Mouse (Mus musculus) hindbrain, embryonic 14.5 days (tissue): ENCODE data around the gene Slc12a8. TPM values are rescaled to one million over a fixed set of nuclear protein-coding genes. Genes with fewer than 3 reads are reported as not detected.

Experiments used
- ATAC-seq: fragments of 200-750 bp; cut with Nextera tagmentation; 2 replicates; pipeline ENCODE4 v1.8.0; 2017; ENCODE audit warnings: moderate number of reproducible peaks, mild to moderate bottlenecking, moderate TSS enrichment, moderate library complexity; ENCODE audit not compliant: low FRiP score
- DNase-seq: peaks from one replicate; pipeline ENCODE4 v3.0.0-alpha.2; 2015; ENCODE audit warnings: low spot score
- H3K27ac ChIP-seq: fragments of 300-500 bp; sonication (generic); 2 replicates; pipeline ENCODE4 v1.5.1; 2014; ENCODE audit warnings: mild to moderate bottlenecking, moderate library complexity
- H3K27me3 ChIP-seq: fragments of 300-500 bp; sonication (generic); 2 replicates; pipeline ENCODE4 v1.6.1; 2014; ENCODE audit warnings: mild to moderate bottlenecking, low read length, mixed read lengths; ENCODE audit not compliant: control insufficient read depth, insufficient read depth
- H3K36me3 ChIP-seq: fragments of 300-500 bp; sonication (generic); replicated peaks from 2 replicates; pipeline ENCODE4 v1.6.1; 2014; ENCODE audit not compliant: control insufficient read depth, insufficient read depth
- H3K4me1 ChIP-seq: fragments of 300-500 bp; sonication (generic); replicated peaks from 2 replicates; pipeline ENCODE4 v1.6.1; 2014; ENCODE audit warnings: antibody characterized with exemption, low read length, mixed read lengths; ENCODE audit not compliant: control insufficient read depth, insufficient read depth
- H3K4me2 ChIP-seq: fragments of 300-500 bp; sonication (generic); replicated peaks from 2 replicates; pipeline ENCODE4 v1.6.1; 2014; ENCODE audit warnings: mild to moderate bottlenecking, moderate library complexity
- H3K4me3 ChIP-seq: fragments of 300-500 bp; sonication (generic); replicated peaks from 2 replicates; pipeline ENCODE4 v1.5.1; 2014; ENCODE audit warnings: mild to moderate bottlenecking, low read length
- H3K9ac ChIP-seq: fragments of 300-500 bp; sonication (generic); 2 replicates; pipeline ENCODE4 v1.6.1; 2014
- H3K9me3 ChIP-seq: fragments of 300-500 bp; sonication (generic); 2 replicates; pipeline ENCODE4 v1.6.1; 2016; ENCODE audit warnings: low read length; ENCODE audit not compliant: control insufficient read depth
- WGBS: fragments of 180-500 bp; shearing (Covaris S2); extraction: QIAGEN DNeasy Blood & Tissue Kit; methylation state at CpG from one replicate; pipeline ENCODE4 v1.1.7; 2014; 5-methylcytosine and 5-hydroxymethylcytosine counted together
- polyA plus RNA-seq: library from polyadenylated mRNA; unstranded; fragments of >200 nt; fragmentation: Nextera tagmentation; extraction: Ambion mirVana; gene quantifications from 2 replicates; pipeline ENCODE4 v1.2.1, GENCODE M21; 2014

The Slc12a8 gene
- polyA plus RNA-seq, 1 experiment from 2014 or later = 0.75 TPM

GRCm38 (mm10) chr16:33529502-33530454, 12.7 kb downstream of the Slc12a8 start:
- DNase-seq = no peak
- H3K4me2 ChIP-seq = no peak overlapping the region
- no peaks in the 10 kb centered on the region for H3K27me3 ChIP-seq
- H3K9ac ChIP-seq = no peak overlapping the region
- H3K4me1 ChIP-seq = peaks cover 7% of the 10 kb centered on the region; the same call in 1 of the 2 replicates
- H3K9me3 ChIP-seq = no peaks in the 10 kb centered on the region
- ATAC-seq = no peak
- WGBS = 41% methylated on average over 11 of the region's 11 CpGs
- H3K36me3 ChIP-seq = no peaks in the 10 kb centered on the region
- 0 out of 2 replicates have a peak overlapping the region, but pooled peaks have one; percentile 0 for H3K27ac ChIP-seq
- H3K4me3 ChIP-seq = no peak overlapping the region

- Histone ChIP-seq H3K27me3 (no peaks in the 10 kb centered on the region), H3K9me3 (no peaks in the 10 kb centered on the region), H3K4me1 (peaks cover 7% of the 10 kb centered on the region; the same call in 1 of the 2 replicates), H3K4me3 (no peak overlapping the region), H3K4me2 (no peak overlapping the region), H3K9ac (no peak overlapping the region), H3K27ac (no peak overlapping the region), H3K36me3 (no peaks in the 10 kb centered on the region)
- WGBS = 70% methylated on average over 8 of the region's 8 CpGs
- ATAC-seq (no peak), DNase-seq (no peak)
Observed at GRCm38 (mm10) chr16:33531184-33531583, 14.1 kb downstream of the Slc12a8 start.

- Histone ChIP-seq H3K9me3 (no peaks in the 10 kb centered on the region), H3K4me2 (no peak overlapping the region), H3K9ac (no peak overlapping the region), H3K36me3 (no peaks in the 10 kb centered on the region), H3K4me3 (no peak overlapping the region), H3K27ac (no peak overlapping the region), H3K4me1 (0 out of 2 replicates have a peak, but pooled peaks cover 5% of the 10 kb centered on the region), H3K27me3 (no peaks in the 10 kb centered on the region)
- WGBS = 83% methylated on average over 8 of the region's 8 CpGs
- DNase-seq (no peak), ATAC-seq (no peak)
Observed at GRCm38 (mm10) chr16:33536456-33536855, 19.3 kb downstream of the Slc12a8 start.

- no peak for DNase-seq
- Histone ChIP-seq H3K4me1 (0 out of 2 replicates have a peak, but pooled peaks cover 5% of the 10 kb centered on the region), H3K4me3 (no peak overlapping the region), H3K9ac (no peak overlapping the region), H3K36me3 (no peaks in the 10 kb centered on the region), H3K4me2 (no peak overlapping the region), H3K9me3 (no peaks in the 10 kb centered on the region), H3K27ac (no peak overlapping the region), H3K27me3 (no peaks in the 10 kb centered on the region)
- ATAC-seq = peak; percentile 8; the same call in 1 of the 2 replicates
- WGBS = 66% methylated on average over 21 of the region's 21 CpGs
Observed at GRCm38 (mm10) chr16:33537499-33538225, 20.5 kb downstream of the Slc12a8 start.

GRCm38 (mm10) chr16:33544346-33544745, 27.2 kb downstream of the Slc12a8 start:
- H3K9me3 ChIP-seq = no peaks in the 10 kb centered on the region
- no peaks in the 10 kb centered on the region for H3K36me3 ChIP-seq
- DNase-seq (no peak), ATAC-seq (no peak)
- H3K4me3 ChIP-seq = no peak overlapping the region
- H3K27me3 ChIP-seq = no peaks in the 10 kb centered on the region
- no peak overlapping the region for H3K27ac ChIP-seq
- no peaks in the 10 kb centered on the region for H3K4me1 ChIP-seq
- no peak overlapping the region for H3K9ac ChIP-seq
- WGBS = 97% methylated on average over 2 of the region's 2 CpGs
- no peak overlapping the region for H3K4me2 ChIP-seq

- ATAC-seq = no peak
- WGBS = 83% methylated on average over 4 of the region's 4 CpGs
Observed at GRCm38 (mm10) chr16:33545530-33545929, 28.4 kb downstream of the Slc12a8 start.

GRCm38 (mm10) chr16:33553689-33554342, 36.7 kb downstream of the Slc12a8 start:
- Histone ChIP-seq H3K9ac (no peak overlapping the region), H3K4me3 (no peak overlapping the region), H3K4me1 (no peaks in the 10 kb centered on the region), H3K4me2 (no peak overlapping the region), H3K36me3 (no peaks in the 10 kb centered on the region), H3K27me3 (no peaks in the 10 kb centered on the region), H3K9me3 (no peaks in the 10 kb centered on the region), H3K27ac (no peak overlapping the region)
- ATAC-seq = no peak; the same call in 1 of the 2 replicates
- DNase-seq = no peak
- 62% methylated on average over 9 of the region's 9 CpGs for WGBS

More at GRCm38 (mm10) chr16:33545530-33545929, 28.4 kb downstream of the Slc12a8 start:
- Histone ChIP-seq H3K4me3 (no peak overlapping the region), H3K9me3 (no peaks in the 10 kb centered on the region), H3K4me2 (no peak overlapping the region), H3K9ac (no peak overlapping the region), H3K27ac (no peak overlapping the region), H3K4me1 (no peaks in the 10 kb centered on the region), H3K36me3 (no peaks in the 10 kb centered on the region), H3K27me3 (no peaks in the 10 kb centered on the region)
- no peak for DNase-seq

GRCm38 (mm10) chr16:33558121-33558520, 41.0 kb downstream of the Slc12a8 start:
- no peaks in the 10 kb centered on the region for H3K27me3 ChIP-seq
- H3K4me1 ChIP-seq = no peaks in the 10 kb centered on the region
- WGBS = 81% methylated on average over 12 of the region's 12 CpGs
- no peak overlapping the region for H3K27ac ChIP-seq
- no peak for DNase-seq
- H3K4me3 ChIP-seq = no peak overlapping the region
- H3K4me2 ChIP-seq = no peak overlapping the region
- no peak for ATAC-seq
- no peaks in the 10 kb centered on the region for H3K9me3 ChIP-seq
- H3K9ac ChIP-seq = no peak overlapping the region
- no peaks in the 10 kb centered on the region for H3K36me3 ChIP-seq

GRCm38 (mm10) chr16:33560281-33560680, 43.2 kb downstream of the Slc12a8 start:
- Histone ChIP-seq H3K4me1 (no peaks in the 10 kb centered on the region; the same call in 1 of the 2 replicates), H3K9ac (no peak overlapping the region), H3K27me3 (no peaks in the 10 kb centered on the region), H3K9me3 (no peaks in the 10 kb centered on the region), H3K4me3 (no peak overlapping the region), H3K36me3 (no peaks in the 10 kb centered on the region), H3K27ac (no peak overlapping the region), H3K4me2 (no peak overlapping the region)
- 4% methylated on average over 6 of the region's 6 CpGs for WGBS
- DNase-seq = peak; percentile 73
- ATAC-seq = peak; percentile 79
